Mouse (Mus musculus) kidney, embryonic 14.5 days (tissue): ENCODE results near the gene Nceh1. TPM values are rescaled to one million over a fixed set of nuclear protein-coding genes. Genes with fewer than 3 reads are reported as not detected.
"Not testable (repeated sequence)": the region's sequence is repeated elsewhere in the genome, so short reads cannot be mapped to it uniquely, and the experiment has no call there.

Source experiments
- ATAC-seq: fragments of 200-750 bp; cut with Nextera tagmentation; 2 replicates; pipeline ENCODE4 v1.8.0; 2017; ENCODE audit warnings: moderate number of reproducible peaks, mild to moderate bottlenecking, moderate TSS enrichment, moderate library complexity; ENCODE audit not compliant: low FRiP score, low TSS enrichment
- H3K27ac ChIP-seq: fragments of 300-500 bp; sonication (generic); 2 replicates; pipeline ENCODE4 v1.5.1; 2014; ENCODE audit warnings: low read depth, mild to moderate bottlenecking, low read length, moderate library complexity, mixed read lengths
- H3K27me3 ChIP-seq: fragments of 300-500 bp; sonication (generic); 2 replicates; pipeline ENCODE4 v1.6.1; 2014; ENCODE audit warnings: mild to moderate bottlenecking, low read length; ENCODE audit not compliant: control insufficient read depth, insufficient read depth
- H3K36me3 ChIP-seq: fragments of 300-500 bp; sonication (generic); 2 replicates; pipeline ENCODE4 v1.6.1; 2014; ENCODE audit warnings: low read length, mixed read lengths; ENCODE audit not compliant: control insufficient read depth, insufficient read depth
- H3K4me1 ChIP-seq: fragments of 300-500 bp; sonication (generic); 2 replicates; pipeline ENCODE4 v1.6.1; 2014; ENCODE audit warnings: low read length, mixed read lengths; ENCODE audit not compliant: control insufficient read depth, insufficient read depth
- H3K4me2 ChIP-seq: fragments of 300-500 bp; sonication (generic); replicated peaks from 2 replicates; pipeline ENCODE4 v1.6.1; 2014; ENCODE audit warnings: low read depth, mild to moderate bottlenecking, low read length
- H3K4me3 ChIP-seq: fragments of 300-500 bp; sonication (generic); 2 replicates; pipeline ENCODE4 v1.5.1; 2014; ENCODE audit warnings: mild to moderate bottlenecking, low read length
- H3K9ac ChIP-seq: fragments of 300-500 bp; sonication (generic); 2 replicates; pipeline ENCODE4 v1.6.1; 2014; ENCODE audit warnings: low read depth, mild to moderate bottlenecking, low read length, moderate library complexity
- H3K9me3 ChIP-seq: fragments of 300-500 bp; sonication (generic); 2 replicates; pipeline ENCODE4 v1.6.1; 2016; ENCODE audit warnings: low read length; ENCODE audit not compliant: control insufficient read depth
- WGBS: fragments of 180-500 bp; shearing (Covaris S2); extraction: QIAGEN DNeasy Blood & Tissue Kit; methylation state at CpG from one replicate; pipeline ENCODE4 v1.1.7; 2014; 5-methylcytosine and 5-hydroxymethylcytosine counted together
- polyA plus RNA-seq: library from polyadenylated mRNA; unstranded; fragments of >200 nt; fragmentation: Nextera tagmentation; extraction: Ambion mirVana; gene quantifications from 2 replicates; pipeline ENCODE4 v1.2.1, GENCODE M21; 2014

Nceh1 gene
- polyA plus RNA-seq, 1 experiment from 2014 or later = 9.3 TPM

GRCm38 (mm10) chr3:27291411-27291810, 108.6 kb downstream of the Nceh1 start:
- not testable (repeated sequence) for H3K36me3 ChIP-seq, H3K27ac ChIP-seq, H3K4me3 ChIP-seq, H3K4me1 ChIP-seq, H3K4me2 ChIP-seq, H3K9ac ChIP-seq, ATAC-seq, H3K9me3 ChIP-seq, H3K27me3 ChIP-seq
- WGBS = 90% methylated on average over 4 of the region's 4 CpGs

- Histone ChIP-seq H3K27ac (no peak overlapping the region), H3K9ac (no peak overlapping the region), H3K27me3 (no peaks in the 10 kb centered on the region), H3K4me1 (no peaks in the 10 kb centered on the region), H3K4me2 (no peak overlapping the region), H3K9me3 (no peaks in the 10 kb centered on the region), H3K36me3 (no peaks in the 10 kb centered on the region), H3K4me3 (no peak overlapping the region)
- WGBS = 59% methylated on average over 7 of the region's 7 CpGs
- ATAC-seq = no peak; the same call in 1 of the 2 replicates
These were observed 111.0 kb downstream of the Nceh1 start for GRCm38 (mm10) chr3:27293645-27294385.

GRCm38 (mm10) chr3:27300451-27300850, 117.7 kb downstream of the Nceh1 start:
- 86% methylated on average over 4 of the region's 4 CpGs for WGBS
- no peak overlapping the region for H3K9ac ChIP-seq
- no peak overlapping the region for H3K27ac ChIP-seq
- no peak for ATAC-seq
- no peaks in the 10 kb centered on the region for H3K36me3 ChIP-seq
- no peak overlapping the region for H3K4me3 ChIP-seq
- H3K27me3 ChIP-seq = no peaks in the 10 kb centered on the region
- no peak overlapping the region for H3K4me2 ChIP-seq
- no peaks in the 10 kb centered on the region for H3K4me1 ChIP-seq
- no peaks in the 10 kb centered on the region for H3K9me3 ChIP-seq

DNA sequence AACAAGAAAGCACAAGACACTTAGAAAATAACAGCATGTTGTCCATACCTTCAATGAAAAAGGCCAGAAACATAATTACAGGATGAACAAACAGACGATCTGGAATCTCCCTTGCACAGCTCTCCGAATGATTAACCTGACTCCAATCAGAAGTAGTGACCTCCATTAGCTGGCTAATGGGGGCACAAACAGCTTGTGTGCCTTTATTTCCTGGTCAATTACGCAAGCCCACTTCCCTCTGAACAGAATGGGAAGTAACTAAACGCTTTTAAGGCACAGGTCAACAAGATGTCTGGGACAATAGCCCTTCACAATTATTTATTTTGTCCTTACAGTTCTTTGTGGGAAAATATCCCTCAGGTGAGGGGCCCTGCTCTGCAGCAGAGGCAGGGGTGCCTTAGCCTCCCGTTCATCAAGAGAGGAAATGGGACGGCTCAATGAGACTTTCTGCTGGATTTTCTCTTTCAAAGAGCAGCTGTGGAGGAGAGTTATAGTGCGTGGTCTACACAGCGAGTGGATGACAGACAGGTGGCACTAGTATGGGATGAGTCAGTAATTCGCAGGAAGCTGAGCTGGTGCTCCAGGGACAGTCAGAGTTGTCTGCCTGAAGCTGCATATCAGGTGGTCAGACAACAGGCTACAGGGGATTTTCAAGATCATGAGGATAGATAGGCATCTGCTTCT, 119.7 kb downstream of the Nceh1 start:
- Histone ChIP-seq H3K4me1 (no peaks in the 10 kb centered on the region), H3K4me3 (no peak overlapping the region), H3K36me3 (no peaks in the 10 kb centered on the region), H3K9me3 (no peaks in the 10 kb centered on the region), H3K9ac (no peak overlapping the region), H3K27ac (no peak overlapping the region), H3K4me2 (no peak overlapping the region), H3K27me3 (no peaks in the 10 kb centered on the region)
- WGBS = 61% methylated on average over 9 of the region's 9 CpGs
- ATAC-seq = peak; percentile 57; the same call in 1 of the 2 replicates

DNA sequence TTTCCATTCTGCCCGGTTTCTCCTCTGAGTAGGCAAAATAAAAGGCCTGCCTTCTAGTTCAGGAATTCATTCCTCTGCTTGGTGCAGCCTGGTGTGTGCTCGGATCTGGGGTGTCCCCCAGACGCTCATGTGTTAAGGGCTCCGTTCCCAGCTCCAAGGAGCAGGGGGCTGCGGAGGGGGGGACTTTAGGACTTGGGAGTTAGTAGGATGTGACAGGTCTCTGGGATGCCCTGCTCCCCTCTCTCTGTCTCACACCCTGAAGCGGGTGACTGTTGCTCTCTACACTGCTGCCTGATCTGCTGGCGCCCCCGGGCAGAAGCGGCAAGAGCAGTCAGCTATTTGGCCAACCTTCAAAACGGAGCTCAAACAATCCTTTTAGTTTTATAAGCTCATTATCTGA, 124.0 kb downstream of the Nceh1 start:
- Histone ChIP-seq H3K27me3 (no peaks in the 10 kb centered on the region), H3K9me3 (no peaks in the 10 kb centered on the region), H3K36me3 (no peaks in the 10 kb centered on the region), H3K9ac (no peak overlapping the region), H3K4me1 (no peaks in the 10 kb centered on the region), H3K4me2 (no peak overlapping the region), H3K4me3 (no peak overlapping the region), H3K27ac (no peak overlapping the region)
- no peak for ATAC-seq
- WGBS = 82% methylated on average over 10 of the region's 10 CpGs

DNA sequence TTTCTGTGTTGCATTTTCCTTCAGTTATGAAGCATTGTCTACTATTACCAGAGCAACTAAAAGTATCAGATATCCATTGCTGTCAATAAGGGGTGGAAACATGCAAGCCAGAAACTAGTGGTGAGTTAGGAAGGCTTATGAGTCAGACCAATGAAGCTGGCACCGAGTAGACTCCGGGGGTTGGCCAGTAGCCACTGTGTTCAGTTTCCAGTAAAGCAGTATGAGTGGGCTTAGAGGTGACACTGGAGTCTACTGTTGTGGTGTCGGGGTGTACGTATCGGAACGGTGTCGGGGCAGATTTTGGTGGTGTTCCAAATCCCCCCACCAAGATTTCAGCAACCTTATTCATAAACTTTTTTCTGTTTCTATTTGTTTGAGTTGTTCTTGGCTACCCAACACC, 128.2 kb downstream of the Nceh1 start:
- Histone ChIP-seq H3K4me3 (no peak overlapping the region), H3K4me2 (no peak overlapping the region), H3K27ac (no peak overlapping the region), H3K4me1 (no peaks in the 10 kb centered on the region), H3K36me3 (no peaks in the 10 kb centered on the region), H3K27me3 (no peaks in the 10 kb centered on the region), H3K9me3 (no peaks in the 10 kb centered on the region), H3K9ac (no peak overlapping the region)
- WGBS = 96% methylated on average over 7 of the region's 7 CpGs
- no peak for ATAC-seq

DNA sequence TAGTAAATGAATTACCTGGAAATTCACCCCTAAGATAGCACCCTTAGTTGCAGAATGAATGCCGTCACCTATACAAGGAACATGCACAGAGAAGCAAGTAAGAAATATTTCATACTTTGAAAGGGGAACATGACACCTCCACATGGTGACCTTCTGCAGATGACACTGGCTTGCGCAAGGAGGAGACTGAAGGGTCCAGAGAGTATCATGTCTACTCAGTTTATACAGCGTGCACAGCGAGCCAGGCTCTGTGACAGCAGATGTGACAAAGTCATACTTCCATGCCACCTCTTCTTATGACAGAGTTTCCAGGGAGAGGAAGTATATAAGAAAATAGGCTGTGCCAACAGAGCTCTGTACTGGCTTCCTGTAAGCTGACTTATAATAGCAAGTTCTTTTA, 128.7 kb downstream of the Nceh1 start:
- 80% methylated on average over 4 of the region's 4 CpGs for WGBS
- no peaks in the 10 kb centered on the region for H3K27me3 ChIP-seq
- H3K4me2 ChIP-seq = no peak overlapping the region
- H3K4me3 ChIP-seq = no peak overlapping the region
- no peak overlapping the region for H3K27ac ChIP-seq
- no peaks in the 10 kb centered on the region for H3K36me3 ChIP-seq
- H3K4me1 ChIP-seq = no peaks in the 10 kb centered on the region
- no peak for ATAC-seq
- H3K9me3 ChIP-seq = no peaks in the 10 kb centered on the region
- H3K9ac ChIP-seq = no peak overlapping the region

DNA sequence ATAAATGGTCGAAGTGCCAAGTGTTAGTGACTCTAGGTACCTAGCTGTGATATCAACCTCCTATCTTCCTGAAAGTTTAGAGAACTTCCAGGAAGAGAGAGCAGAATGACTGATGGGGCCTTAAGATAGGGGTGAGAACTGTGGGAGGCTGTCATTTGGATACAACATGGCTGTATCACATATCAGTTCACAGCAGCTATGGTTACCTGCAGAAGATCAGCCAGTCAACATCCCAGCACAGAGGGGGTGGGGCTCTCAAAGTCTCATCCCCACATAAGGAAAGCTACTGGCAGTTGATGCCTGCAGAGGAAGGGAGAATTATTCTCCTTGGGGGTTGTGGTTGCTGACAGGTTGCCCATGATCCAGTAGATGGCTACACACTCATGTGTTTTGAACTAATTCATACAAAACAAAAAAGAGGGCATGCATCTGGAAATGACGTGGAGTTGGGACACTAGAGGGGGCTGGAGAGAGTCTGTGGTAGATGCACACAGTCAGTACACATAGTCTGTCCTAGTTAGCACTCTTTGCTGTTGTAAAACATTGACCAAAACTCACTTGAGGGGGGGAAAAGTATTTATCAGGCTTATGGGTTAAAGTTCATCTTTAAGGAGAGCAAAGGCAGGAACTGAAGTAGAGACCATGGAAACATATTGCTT, 131.9 kb downstream of the Nceh1 start:
- H3K9me3 ChIP-seq = no peaks in the 10 kb centered on the region
- no peak overlapping the region for H3K9ac ChIP-seq
- H3K4me3 ChIP-seq = no peak overlapping the region
- no peak overlapping the region for H3K27ac ChIP-seq
- H3K4me1 ChIP-seq = peaks cover 5% of the 10 kb centered on the region; the same call in 1 of the 2 replicates
- ATAC-seq = no peak
- no peaks in the 10 kb centered on the region for H3K27me3 ChIP-seq
- H3K36me3 ChIP-seq = no peaks in the 10 kb centered on the region
- no peak overlapping the region for H3K4me2 ChIP-seq
- 65% methylated on average over 2 of the region's 2 CpGs for WGBS
